Mouse (Mus musculus): ENCODE measurements around the gene Tcf3. TPM values are rescaled to one million over a fixed set of nuclear protein-coding genes. Genes with fewer than 3 reads are reported as not detected.

The Tcf3 gene
- total RNA-seq, 2 experiments from 2014 or later = 15.6 to 17.3 TPM

GRCm38 (mm10) chr10:80437973-80438372, 4.5 kb upstream of the Tcf3 start:
- no peak for DNase-seq

- DNase-seq = no peak
Measured at GRCm38 (mm10) chr10:80436276-80436675, 2.8 kb upstream of the Tcf3 start.

- no peak for DNase-seq
Measured at GRCm38 (mm10) chr10:80435764-80436163, 2.3 kb upstream of the Tcf3 start.

- DNase-seq = no peak
Measured at GRCm38 (mm10) chr10:80434823-80435222, 1.4 kb upstream of the Tcf3 start.

- DNase-seq = no peak
Measured at GRCm38 (mm10) chr10:80434233-80434592, 766 bp upstream of the Tcf3 start.

GRCm38 (mm10) chr10:80432936-80433512, 423 bp downstream of the Tcf3 start:
- DNase-seq = peak in 1 of 2 experiments; percentile 46

- DNase-seq = no peak
Measured at GRCm38 (mm10) chr10:80432387-80432785, 1.1 kb downstream of the Tcf3 start.

GRCm38 (mm10) chr10:80431570-80432386, 1.7 kb downstream of the Tcf3 start:
- peak in 1 of 2 experiments; percentile 35 for DNase-seq

GRCm38 (mm10) chr10:80430375-80430980, 3.0 kb downstream of the Tcf3 start:
- DNase-seq = no peak

- DNase-seq = no peak
Measured at GRCm38 (mm10) chr10:80429800-80430199, 3.6 kb downstream of the Tcf3 start.

- DNase-seq = no peak
Measured at GRCm38 (mm10) chr10:80425041-80425440, 8.4 kb downstream of the Tcf3 start.

- DNase-seq = no peak
Measured at GRCm38 (mm10) chr10:80423562-80423961, 9.9 kb downstream of the Tcf3 start.

- no peak for DNase-seq
Measured at GRCm38 (mm10) chr10:80421651-80422472, 11.6 kb downstream of the Tcf3 start.

GRCm38 (mm10) chr10:80421208-80421607, 12.2 kb downstream of the Tcf3 start:
- no peak for DNase-seq

GRCm38 (mm10) chr10:80420729-80421128, 12.7 kb downstream of the Tcf3 start:
- no peak for DNase-seq

- DNase-seq = no peak
Measured at GRCm38 (mm10) chr10:80419419-80419818, 14.0 kb downstream of the Tcf3 start.

- DNase-seq = peak in 1 of 2 experiments; percentile 36
Measured at GRCm38 (mm10) chr10:80418311-80418710, 15.1 kb downstream of the Tcf3 start.

- no peak for DNase-seq
Measured at GRCm38 (mm10) chr10:80417841-80418240, 15.6 kb downstream of the Tcf3 start.

- DNase-seq = no peak
Measured at GRCm38 (mm10) chr10:80417371-80417770, 16.1 kb downstream of the Tcf3 start.

GRCm38 (mm10) chr10:80415566-80415965, 17.9 kb downstream of the Tcf3 start:
- DNase-seq = no peak

- DNase-seq = peak; percentile 81 to 83
Measured at GRCm38 (mm10) chr10:80412656-80413541, 20.5 kb downstream of the Tcf3 start.
